Mouse (Mus musculus): ENCODE data around the gene Bcl7c.

Gene Bcl7c

DNA sequence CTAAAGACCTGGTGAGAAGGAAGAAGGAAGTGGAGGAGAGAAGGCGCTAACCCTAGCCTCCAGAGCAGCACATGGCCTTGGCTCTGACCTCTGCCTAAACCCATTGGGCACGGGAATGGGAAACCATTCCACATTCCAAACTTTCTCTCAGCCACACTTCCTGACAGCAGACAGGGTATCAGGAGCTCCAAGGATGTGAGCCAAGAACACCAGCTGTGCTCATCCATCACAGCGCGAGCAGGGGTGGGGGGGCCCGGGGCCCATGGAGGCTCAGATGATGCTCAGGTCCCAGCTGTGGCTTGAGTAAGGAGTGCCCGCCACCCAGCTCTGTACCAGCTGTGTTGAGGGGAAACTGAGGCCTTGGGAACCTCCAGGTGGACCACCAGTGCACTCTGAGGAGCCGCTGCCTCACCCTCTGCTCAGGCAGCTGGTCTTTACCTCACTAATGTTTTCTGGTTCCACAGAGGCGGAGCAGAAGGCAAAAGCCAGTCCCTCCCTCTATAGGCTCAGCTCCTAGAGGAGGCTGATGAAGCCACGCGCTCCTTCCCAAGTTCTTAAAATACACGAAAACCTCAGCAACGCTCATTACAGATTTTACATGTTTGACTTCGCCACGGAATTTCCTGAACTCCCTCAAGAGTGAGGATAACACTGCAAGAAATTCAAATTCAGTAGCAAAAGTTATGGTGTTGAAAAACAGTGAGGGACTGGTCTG, 23.3 kb downstream of the Bcl7c start:
- DNase-seq (ENCODE audit: low spot score in 2 of 2), result no peak

DNA sequence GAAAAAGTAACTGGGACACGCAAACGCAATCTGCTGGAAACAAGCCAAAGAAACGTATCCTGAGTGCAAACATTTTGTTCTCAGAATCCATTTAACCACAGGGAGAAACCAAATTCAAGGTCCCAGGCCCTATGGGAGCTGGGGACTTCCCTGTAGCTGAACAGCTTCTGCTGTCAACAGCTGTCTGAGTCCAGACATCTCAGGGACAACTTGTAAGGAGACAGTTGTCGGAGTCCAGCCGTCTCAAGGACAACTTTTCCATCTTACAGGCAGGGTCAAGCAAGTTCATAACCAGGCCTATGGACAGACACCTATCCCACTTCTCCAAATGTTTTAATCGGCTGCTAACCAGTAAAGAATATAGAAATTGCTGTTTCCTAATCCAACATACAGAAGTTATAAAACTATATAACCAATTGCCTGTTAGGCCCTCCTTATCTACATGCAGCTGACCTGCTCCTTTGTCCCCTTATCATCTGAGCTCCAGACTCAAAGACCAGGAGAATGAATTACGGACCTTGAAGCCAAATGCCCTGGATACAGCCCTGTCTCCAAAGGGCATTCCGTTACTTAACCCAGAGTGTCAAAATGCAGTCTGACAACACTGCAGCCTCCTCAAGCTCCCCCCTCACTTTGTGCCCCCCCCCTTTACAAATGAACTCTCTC, 26.7 kb downstream of the Bcl7c start:
- no peak for DNase-seq (ENCODE audit: low spot score in 2 of 2)

DNA sequence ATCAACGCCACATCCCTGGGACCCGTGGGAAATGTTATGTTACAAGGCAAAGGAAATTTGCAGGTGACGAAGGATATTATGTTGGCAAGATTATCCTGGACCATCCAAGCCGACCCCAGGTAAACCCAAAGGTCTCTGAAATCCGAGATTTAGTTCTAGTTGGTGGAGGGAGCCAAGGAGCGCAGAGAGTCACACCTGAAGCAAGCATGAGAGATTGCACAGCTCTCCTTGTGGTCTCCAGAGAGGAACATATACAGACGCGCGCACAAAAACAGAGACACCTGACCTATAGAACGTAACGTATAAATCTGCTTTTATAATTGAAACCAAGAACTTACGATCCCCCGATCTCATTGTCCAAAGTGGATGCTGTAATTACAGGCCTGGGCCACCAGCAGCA, 28.2 kb downstream of the Bcl7c start:
- no peak for DNase-seq (ENCODE audit: low spot score in 2 of 2)

DNA sequence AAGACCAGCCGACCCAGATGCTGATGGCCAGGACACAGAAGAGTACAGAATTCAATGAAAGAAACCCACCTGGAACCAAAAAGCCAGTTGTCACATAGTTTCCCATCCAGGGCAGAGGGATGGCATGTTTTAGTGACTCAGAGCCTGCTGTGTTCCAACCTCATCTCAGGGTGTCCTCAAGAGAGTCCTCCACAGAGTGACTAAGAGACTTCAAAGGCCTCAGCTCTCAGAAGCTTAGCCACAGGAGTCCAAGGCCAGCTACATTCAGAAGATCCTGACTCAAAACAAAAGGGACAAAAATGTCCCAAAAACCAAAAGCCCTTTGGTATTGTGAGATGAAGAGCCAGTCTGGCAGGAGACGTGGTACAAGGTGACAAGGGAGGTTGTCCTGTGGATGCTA, 29.9 kb downstream of the Bcl7c start:
- DNase-seq (ENCODE audit: low spot score in 2 of 2), result no peak

DNA sequence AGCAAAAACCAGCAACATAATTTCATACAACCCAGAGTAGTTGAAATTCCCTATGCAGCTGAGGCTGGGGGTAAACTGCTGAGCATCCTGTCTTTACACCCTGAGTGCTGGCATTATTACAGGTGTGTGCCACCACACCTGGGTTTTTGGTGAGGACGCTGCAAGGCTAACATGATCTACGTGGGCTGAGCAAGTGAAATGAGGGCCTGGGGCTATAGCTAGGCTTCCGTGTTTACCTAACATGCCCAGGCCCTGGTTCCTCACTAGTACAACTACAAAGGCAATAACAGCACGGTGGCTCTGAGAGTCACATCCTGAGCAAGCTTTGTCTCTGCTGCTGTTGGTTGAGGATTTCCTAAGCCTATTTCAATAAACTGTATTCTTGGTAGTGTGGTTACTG, 31.1 kb downstream of the Bcl7c start:
- DNase-seq (ENCODE audit: low spot score in 2 of 2), result no peak

DNA sequence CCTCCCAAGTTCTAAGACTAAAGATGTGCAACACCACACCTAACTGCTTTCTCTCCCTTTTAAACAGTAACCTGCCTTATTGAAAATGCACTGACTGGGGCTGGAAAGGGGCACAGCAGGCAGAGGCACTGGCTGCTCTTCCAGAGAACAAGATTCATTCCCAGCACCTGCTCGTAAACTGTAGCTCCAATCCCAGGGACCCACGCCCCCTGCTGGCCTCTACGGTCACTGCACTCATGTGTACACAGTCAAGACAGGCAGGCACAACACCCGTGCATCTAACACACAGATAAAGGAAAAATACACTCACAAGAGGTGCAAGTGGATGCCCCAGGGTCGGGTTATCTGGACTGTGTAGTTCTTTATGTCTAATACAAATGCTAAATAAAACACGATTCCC, 31.7 kb downstream of the Bcl7c start:
- peak; percentile 23 to 34 for DNase-seq (ENCODE audit: low spot score in 2 of 2)

DNA sequence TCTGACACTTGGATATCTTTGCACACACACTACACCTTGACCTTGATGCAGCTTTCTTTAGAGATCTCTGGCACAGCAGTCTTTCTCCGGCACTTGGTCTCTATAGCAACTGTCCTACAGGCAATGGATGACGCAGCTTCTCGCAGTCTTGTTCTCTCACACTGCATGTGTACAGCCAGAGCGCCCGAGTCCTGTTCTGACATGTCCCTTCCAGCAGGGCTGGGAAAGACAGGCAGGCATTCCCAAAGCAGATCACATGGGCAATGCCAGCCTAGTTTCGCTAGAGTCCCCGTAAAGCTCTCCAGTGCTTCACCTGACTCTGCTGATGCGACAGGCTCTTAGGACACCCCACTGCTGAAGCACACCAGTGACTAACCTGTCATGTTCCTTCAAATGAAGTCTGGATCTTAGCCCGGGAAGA, 33.3 kb downstream of the Bcl7c start:
- no peak for DNase-seq (ENCODE audit: low spot score in 2 of 2)

DNA sequence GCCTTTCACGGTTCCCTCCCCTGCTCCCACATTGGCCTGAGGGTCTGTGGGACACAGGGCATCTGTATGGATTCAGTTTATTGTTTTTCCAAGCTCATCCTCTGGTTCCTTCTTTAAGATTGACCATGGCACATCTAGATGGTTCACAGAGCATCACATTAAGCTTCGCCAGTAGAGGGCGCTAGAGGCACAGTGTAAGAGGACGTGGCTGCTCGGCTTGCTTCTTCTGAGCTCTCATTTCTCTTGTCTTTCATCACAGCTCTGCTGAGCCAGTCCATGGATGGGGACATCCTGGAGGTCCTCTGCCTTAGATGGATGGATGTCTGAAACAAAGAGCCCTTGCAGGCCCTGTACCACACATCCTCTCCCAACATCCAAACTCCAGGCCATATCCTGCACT, 33.8 kb downstream of the Bcl7c start:
- DNase-seq (ENCODE audit: low spot score in 2 of 2), result peak; percentile 72 to 77

DNA sequence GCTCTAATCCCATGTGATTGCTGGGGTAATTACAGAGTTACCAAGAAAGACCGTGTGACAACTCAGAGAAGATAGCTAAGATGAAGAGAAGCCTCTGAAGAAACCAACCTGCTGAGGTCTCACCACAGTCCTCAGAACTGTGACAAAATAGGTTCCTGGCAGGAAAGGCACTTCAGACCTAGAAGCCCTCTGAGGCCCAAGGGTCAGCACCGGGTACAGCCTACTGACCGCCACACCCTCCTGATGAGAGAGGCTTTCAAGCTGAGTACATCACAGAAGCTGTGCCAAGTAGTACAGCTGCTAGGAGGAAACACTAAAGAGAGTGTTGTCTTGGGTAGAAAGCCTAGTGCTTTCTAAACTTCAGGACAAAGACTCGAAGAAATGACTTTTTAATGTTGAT, 36.0 kb downstream of the Bcl7c start:
- DNase-seq (ENCODE audit: low spot score in 2 of 2), result no peak

DNA sequence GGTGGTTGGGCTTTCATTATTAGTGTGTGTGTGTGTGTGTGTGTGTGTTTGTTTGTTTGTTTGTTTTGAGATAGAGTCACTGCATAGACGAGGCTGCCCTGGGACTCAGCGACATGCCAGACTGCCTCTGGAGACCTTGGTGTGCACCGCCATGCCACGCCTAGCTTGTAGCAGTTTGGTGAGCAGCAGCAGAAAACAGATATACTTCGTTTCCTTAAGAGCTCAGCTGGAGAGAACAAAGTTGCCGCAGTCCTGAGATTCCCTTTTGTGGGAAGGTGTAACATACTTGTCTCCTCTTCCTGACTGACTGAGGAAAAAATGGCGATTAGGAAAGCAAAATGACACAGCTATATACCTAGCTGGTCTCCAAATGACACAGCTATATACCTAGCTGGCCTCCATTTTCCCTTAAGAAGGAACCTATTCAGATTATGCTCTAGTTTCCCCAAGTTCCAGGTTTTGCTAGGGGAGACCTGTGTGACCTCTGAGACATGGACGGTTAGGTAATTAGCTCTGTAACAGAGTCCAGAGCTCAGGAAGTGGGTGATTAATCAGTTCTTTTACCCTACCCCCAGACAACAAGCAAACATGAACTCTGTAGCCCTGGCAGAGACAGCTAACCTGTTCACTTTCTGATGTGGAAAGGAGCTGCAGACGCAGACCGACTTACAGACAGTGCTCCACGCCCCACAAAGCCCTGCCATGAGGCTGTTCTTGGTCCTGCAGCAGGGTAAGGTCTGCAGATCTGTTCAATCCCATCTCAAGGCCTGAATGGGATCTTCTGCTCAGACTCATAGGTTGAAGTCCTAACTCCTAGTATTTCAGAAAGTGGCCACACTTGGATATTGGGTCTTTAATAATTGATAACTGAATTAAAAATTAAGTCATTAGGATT, 36.6 kb downstream of the Bcl7c start:
- DNase-seq (ENCODE audit: low spot score in 2 of 2), result no peak

DNA sequence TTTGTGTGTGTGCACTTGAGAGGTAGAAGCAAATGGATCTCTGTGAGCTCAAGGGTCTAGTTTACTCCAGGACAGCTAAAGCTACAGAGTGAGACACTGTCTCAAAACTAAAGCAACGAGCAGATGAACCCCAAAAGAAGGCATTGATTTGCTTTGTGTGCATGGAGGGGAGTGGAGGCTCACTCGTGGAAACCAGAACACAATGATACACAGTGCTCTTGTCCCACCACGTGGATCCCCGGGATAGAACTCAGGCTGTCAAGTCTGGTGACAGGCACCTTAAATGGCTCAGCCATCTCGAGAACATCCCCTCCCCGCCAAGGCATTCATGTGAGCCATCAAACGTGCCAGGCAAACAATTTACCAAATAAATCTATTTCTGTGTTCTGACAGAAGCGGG, 41.6 kb downstream of the Bcl7c start:
- no peak for DNase-seq (ENCODE audit: low spot score in 2 of 2)

DNA sequence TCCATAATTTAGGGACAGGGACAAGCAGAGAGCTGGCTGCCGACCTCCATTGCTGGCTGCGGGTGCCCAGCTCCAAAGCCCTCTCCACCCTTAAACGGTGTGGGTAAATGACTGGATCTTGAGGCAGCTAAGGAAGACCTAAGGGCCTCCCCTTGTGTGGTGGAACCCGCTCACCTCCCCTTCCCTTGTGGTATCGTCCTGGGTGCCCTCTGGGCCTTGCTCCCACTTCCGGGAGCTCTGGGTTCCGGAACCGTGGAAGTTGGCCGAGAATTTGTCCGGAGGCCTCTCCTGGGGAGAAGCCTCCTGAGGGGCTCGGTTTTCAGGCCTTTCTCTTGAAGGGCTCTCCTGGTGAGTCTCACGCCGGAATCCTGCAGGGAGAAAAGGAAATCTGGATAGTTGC, 42.1 kb downstream of the Bcl7c start:
- no peak for DNase-seq (ENCODE audit: low spot score in 2 of 2)

DNA sequence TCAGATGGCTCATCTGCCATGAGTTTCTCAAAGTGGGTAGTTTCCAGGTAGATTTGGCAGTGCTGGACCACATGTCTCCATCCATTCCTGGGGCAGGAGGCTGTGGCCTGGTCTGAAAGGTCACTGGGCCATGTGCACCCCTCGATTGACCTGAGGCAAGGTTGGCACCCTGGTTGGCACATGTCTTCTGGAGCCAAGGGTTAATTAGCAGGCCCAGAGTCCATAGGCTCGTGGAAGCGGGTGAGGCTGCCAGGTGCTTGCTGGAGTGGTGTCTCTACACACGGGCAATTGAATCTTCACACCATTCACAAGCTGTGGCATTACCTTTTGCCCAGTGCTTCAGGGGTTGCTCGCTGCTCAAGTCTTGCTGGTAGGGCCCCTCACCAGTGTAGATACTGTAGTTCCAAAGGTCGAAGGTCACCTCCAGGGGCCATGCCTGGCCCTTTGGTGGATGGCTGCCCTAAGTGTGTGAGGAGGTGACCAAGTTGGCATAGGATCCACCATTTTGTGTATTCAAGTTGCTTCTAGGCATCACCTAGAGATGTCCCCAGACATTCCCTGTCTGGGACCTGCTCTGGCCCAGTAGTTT, 42.6 kb downstream of the Bcl7c start:
- no peak for DNase-seq (ENCODE audit: low spot score in 2 of 2)

DNA sequence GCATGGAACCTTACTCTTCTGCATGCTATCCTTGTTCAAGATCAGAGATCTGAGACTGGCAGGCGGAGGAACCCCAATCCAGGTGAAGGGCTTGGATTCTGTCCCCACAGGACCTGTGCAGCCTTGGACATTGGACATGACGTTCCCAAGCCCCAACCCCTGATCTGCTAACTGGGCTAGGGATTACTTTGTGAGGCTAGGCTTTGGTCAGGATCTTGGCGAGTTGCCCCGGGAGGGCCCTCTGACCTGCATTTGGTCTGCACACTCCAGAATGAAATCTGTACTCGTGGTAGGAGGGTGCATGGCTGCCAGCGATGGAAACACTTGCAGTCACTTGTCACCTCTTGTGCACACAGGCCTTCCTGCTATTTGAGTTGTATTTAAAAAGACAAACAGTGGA, 45.8 kb downstream of the Bcl7c start:
- no peak for DNase-seq (ENCODE audit: low spot score in 2 of 2)

DNA sequence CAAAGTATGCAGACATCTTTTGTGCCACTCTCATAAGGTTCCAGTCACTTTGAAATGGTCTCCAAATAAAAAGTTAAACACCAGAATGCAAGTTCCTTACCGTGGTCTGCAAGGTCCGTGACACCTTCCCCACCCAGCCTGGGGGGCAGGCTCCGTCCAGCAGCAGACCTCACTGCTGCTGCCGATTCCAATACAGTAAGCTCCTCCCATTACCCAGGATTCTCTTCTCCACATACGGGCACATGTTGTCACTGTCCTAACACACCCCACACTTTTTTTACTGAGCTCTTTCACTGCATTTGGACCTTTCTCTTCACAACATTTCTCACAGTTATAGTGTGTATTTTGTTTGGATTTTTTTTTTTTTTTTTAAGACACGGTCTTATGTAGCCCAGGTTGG, 46.9 kb downstream of the Bcl7c start:
- no peak for DNase-seq (ENCODE audit: low spot score in 2 of 2)

DNA sequence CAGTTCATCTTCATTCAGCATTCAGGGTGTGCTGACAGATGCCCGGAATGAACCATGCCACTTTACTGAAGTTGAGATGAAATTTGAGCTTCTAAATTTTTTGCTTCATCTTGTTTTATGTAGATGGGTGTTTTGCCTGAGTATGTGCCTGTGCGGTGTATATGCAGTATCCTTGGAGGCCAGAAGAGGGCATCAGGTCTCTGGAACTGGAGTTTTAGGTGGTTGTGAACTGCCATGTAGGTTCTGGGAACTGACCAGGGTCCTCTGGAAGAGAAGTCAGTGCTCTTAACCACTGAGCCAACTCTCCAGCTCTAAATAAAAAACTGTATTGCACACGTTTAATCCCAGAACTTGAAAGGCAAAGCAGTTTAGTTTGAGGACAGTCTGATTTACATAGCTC, 47.9 kb downstream of the Bcl7c start:
- no peak for DNase-seq (ENCODE audit: low spot score in 2 of 2)

DNA sequence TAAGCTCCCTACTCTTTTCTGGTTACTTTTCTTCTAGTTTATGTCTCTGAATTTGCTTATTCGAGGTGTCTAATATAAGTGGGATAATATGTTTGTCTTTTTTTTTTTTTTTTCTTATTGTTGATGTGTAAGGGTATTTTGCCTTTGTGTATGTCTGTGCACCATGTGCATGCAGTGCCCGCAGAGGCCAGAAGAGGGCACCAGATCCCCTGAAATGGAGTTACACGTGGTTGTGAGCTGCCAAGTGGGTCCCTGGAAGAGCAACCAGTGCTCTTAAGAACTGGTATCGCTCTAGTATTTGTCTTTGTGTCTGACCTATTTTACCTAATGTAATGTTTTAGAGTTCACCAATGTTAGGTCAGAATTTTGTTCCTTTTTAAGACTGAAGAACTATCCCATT, 51.8 kb downstream of the Bcl7c start:
- peak; percentile 35 to 51 for DNase-seq (ENCODE audit: low spot score in 2 of 2)

DNA sequence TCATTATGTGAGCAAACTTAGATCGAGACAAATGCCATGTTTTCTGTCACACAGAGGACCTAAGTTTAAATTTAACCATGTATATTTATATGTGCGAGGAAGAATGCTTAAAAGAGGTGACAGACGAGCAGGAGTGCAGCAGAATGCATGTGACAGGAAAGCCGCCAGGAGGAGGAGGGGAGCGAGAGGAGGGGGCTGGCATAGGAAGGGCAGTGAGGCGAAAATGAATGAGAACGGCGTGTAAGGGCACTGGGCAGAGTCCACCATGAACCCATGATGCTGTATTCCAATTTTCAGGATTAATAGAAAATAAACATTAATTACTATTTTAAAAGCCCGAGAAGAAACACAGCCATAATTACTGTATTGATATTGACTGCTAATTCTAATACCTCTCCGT, 54.4 kb downstream of the Bcl7c start:
- DNase-seq (ENCODE audit: low spot score in 2 of 2), result no peak

DNA sequence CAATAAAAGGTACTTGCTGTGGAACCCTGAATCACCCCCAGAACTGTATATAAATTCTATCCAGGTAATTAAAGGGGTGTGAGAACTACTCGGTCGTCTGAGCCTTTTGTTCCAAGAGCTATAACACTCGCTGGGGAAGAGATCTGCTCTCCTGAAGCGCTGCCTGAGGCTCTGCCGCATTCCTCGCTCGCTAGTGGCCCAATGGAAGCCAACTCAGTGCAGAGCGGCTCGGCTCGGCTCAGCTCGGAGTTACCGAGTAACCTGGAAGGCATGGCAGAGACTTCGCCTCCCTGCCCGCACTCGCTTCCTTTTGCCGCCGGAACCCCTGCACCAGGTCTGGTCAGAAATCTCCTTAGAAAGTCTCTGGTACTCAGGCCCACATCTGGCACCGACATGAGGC, 56.7 kb downstream of the Bcl7c start:
- DNase-seq (ENCODE audit: low spot score in 2 of 2), result no peak

DNA sequence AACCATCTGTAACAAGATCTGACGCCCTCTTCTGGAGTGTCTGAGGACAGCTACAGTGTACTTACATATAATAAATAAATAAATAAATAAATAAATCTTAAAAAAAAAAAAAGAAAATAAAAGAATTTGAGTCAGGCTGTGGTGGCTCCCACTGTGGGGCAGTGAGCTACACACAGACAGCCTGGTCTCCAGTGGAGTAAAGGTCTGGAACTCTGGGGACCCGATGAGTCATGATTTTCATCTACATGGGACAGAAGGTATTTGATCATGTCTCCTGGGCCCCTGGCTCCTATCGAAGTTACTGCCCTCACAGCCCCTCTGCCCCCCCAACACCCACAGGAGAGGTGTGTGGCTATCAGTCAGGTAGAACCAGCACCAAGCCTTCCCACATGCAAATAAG, 57.1 kb downstream of the Bcl7c start:
- DNase-seq (ENCODE audit: low spot score in 2 of 2), result no peak

DNA sequence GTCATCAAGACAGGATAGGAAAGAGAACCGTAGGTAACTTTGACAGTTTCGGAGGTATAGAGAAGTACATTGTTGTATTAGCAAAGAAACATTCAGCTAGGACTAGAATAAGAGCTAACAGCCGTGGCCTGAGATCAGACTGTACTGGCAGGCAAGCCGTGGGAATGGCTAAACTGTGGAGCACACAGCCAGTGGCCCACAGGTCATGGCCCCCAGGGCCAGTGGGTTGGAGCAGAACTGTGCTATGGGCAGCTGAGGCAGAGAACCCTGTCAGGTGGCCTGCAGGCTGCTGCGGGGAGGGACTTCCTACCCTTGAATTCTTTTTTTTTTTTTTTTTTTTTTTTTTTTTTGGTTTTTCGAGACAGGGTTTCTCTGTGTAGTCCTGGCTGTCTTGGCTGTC, 59.5 kb downstream of the Bcl7c start:
- DNase-seq (ENCODE audit: low spot score in 2 of 2), result no peak

DNA sequence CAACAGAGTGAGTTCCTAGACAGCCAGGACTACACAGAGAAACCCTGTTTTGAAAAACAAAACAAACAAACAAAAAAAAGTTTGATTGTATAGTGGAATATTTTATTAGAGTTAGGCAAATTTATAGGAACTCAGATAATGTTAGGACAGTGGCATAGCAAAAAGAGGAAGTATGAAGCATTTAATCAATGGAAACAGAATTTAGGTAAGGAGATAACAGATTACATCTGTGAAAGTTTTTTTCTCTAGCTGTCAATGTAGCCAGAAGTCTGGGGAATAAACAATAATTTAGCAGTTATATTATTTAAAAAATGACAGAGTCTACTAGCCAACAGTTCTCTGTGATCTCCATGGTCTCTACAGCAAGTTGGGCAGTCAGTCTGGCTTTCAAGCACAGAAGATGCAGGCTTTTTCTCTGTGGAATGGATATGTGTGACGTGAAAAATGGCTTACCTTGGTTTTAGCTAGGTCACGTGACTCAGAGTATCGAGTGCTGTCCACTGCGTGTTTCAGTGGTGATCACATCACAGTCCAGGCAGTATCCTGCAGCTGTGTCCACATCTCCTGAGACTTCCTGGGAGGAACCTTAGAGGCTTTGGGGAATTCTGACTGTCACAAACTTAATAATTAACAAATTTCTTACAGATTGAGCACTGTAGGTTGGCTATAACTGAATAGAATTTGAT, 60.1 kb downstream of the Bcl7c start:
- no peak for DNase-seq (ENCODE audit: low spot score in 2 of 2)

Data from spleen, postnatal 36 days (tissue).